Mouse (Mus musculus) frontal cortex, postnatal 14 days (tissue): ENCODE measurements at regions not wholly inside any gene's neighbourhood (a gene's known extent, or its start where the extent isn't known, plus 50 kb on each side); places are given as distances from the start of the nearest gene placed in this dataset.

Source experiments
- DNase-seq, 2 experiments: peaks; one replicate each; pipeline ENCODE4 v3.0.0; 2022; ENCODE audit warnings: low spot score in 2 of 2

DNA sequence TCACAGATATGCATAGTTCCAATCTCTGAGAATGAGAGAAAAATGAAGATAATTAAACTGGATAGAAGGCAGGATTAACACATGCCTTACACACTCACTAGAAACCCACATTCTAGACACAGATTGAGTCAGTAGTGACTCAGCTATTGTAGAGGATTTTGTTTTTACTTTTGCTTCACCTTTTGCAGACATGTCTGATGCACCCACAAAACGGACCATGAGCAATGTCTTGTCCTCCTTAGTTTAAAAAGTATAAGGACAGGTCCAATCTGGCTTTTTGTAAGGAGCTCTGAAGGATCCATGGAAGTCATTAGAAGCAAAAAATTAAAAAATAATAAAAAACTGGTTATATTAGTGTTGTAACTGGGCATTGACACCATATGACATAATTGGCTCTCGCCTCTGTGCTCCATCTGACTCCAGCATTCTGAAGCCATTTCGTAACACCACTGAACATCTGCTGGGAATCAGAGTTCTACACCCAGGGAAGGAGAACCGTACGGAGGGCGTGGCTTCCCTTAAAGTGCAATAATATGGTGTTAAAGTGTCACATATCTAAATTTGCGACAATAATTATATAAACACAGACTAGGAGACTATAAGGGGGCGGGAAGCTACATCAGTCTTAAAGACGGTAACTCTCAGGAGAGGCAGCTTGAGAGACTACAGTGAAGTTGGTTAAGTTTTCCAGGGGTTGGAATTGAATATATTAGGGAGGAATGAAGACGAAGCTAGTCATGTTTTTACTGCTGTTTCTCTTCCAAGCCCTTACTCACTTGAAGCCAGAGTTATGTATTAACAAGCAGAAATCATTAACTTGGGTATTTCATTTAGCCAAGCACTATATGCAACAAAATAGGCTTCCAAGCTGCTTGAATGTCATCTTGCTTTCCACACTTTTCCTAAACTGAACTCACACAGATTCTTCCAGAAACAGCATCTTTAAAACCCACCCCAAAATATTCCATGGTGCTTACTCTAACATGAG lies 558.0 kb downstream of the Ebf1 start:
- DNase-seq: no peak

DNA sequence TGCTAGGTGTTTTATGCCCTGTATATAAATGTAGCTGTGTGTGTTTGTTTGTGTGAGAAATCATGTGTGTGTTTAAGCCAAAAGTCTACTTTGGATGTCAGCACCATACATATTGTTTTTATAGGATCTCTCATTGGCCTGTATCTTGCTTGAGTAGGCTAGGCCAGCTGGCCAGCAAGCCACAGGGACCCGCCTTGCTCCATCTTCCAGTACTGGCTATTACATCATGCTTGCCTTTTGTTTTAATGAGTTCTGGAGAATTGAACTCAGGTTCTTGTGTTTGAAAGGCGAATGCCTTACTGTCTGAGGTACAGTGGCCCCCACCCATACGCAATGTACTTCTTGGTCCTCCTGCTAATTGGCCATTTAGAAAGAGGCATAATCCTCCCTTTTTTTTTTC lies 559.9 kb downstream of the Ebf1 start:
- DNase-seq: no peak

DNA sequence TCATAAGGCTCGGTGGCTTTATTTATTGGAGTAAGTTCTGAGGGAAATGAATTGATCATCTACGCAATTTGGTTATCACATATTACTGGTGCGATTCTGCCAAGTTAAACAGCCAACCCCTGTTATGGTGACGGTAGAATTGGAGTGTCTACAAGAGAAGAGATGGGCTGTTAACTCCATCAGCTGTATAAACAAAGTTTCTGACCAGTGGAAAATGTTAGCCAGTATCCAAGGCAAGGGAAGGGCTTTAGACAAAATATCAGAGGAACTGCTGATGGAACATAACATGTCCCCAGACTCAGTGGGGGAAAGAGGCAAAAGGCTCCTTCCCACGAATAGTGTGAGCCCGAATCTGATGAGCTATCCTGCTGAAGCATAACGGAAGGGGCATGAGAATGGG lies 560.9 kb downstream of the Ebf1 start:
- DNase-seq: no peak

DNA sequence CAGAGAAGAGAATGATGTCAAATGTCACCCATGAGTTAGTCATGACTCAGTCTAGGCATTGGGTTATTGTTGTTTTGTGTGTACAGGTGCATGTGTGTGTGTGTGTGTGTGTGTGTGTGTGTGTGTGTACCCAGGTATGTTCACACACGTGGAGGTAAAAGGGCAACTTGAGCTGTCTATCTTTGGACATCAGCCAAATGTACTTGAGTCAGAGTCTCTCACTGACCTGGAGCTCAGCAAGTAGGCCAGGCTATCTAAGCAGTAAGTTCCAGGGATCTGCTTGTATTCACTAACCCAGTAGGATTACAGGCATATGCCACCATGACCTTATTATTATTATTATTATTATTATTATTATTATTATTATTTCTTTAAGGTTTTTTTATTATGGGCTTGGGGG lies 561.9 kb downstream of the Ebf1 start:
- DNase-seq: no peak

DNA sequence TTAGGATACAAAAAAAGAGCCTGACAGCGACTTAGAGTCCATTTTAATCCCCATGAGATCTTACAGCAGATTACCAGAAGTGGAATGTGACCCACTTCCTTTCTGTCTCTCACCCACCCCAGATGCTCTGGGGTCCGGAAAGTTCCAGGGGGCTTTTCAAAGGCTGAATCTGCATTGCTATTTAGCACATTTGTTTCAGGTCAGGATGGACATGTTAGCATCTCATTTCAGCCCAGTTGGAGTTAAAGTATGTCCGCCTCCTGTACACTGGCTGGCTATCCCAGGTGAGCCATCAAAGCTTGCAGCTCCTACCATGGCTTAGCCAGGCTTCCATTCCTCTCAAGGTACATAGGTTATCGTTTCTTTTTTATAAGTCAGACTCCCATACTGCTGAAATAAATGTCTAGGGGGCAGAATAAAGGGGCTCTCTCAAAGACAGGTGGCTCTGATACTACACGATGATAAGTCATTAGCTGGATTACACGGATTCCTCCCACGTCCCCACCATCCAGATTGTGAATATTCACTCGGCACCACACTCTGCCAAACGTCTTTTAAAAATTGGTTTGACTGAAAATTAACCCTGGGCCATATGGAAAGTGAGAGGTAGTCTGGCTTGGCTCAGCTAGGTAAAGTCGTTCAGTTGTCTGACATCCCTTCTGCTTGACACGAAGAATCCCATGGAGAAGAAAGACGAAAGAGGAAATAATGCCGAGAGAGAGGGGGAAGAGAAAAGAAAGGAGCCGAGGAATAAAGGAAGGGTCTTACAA lies 573.7 kb downstream of the Ebf1 start:
- DNase-seq: no peak

DNA sequence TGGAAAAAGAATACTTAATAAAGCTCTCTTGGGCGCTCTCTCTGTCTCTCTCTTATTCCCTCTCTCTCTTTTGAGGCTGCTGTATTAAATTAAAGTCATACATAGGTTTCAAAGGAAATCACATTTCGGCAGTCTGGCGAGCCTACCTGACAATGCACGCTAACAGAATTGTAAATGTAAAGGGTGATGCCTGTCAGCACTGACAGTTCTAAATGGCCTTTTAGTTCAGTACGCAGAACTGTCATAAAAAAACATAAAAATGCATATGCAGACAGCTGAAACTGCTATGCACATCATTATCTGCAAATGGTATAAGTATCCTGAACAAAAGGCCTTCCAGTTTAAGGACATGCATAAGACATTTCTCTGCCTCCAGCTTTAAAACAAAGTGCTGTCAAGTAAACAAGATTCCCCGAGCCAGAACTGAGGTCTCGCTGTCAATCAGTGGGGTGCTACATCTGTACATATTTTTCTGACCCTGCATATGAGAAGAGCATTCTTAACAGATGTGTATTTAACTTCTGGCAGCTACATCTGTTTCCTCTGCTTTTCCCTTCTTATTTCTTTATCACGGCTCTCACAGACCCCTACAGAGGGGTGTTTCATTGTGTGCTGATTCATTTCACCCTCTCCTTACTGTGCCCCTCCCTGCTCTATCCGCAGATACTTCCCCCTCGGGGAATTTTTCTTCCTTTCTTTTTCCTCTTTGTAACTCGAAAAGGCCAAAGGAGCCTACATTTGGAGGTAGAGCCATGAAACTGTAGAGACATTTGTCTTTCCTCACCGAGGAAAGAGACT lies 574.5 kb downstream of the Ebf1 start:
- no peak for DNase-seq

DNA sequence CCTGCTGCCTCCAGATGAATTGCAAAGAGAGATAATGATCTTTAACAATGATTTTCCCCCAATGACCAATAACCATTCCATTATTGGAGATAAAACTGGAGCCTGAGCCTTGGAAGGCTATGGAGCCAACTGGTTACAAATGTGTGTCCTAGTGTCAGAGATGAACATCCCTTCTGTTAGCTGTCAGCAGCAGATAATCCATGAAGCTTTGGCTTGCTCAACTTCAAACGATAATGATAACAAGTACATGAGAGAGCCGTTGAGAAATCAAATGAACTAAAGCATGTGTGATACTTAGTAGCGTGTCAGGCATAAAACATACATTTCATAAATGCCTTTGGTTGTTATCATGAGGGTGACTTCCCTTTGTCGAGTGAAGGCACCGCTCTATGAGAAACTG lies 576.2 kb downstream of the Ebf1 start:
- no peak for DNase-seq

DNA sequence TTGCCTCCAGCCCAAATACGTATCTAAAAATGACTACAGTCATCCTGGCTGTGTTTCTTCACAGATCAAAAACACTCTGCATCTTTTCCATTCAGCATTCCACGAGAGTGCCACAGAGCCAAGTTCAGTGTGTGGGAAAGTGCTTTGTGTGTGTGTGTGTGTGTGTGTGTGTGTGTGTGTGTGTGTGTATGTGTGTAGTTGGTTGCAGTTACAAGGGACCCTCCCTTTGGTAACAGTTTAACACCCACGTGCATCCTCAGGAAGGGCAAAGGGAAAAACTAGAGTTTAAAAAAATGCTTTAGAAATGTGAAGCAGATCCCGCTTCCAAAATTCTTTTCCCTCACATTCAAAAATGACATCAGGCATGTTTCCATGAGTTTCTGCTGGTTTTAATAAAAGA lies 582.4 kb downstream of the Ebf1 start:
- DNase-seq: no peak

DNA sequence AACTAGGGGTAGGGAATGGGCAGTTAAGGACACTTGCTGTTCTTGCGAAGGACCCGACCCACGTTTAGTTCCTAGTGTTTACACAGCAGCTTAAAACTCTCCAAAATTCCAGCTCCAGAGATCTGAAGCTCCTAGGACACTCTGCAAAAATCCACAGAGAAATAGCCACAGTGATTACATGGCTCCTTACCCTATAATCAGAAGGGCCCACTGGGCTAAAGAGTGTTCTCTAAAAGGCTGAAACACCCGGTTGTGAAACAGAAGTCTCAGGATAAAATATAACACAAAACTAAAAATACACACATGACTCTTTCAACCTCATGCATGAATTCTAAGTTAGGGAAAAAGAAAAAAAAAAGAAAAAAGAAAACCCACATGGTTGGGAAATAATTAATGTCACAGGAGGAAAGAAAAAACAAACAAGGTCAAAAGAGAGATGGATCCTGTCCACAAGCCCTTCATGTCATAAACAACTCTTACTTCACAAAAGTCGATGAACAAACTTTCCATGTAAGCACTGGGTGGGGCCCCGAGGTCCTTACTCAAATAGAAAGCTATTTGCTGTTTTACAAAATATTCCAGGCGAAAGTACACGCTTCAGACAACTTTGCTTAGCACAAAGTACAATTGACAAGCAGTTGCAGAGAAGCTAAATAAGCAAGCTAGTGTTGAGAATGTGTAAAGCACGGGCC lies 583.7 kb downstream of the Ebf1 start:
- no peak for DNase-seq

DNA sequence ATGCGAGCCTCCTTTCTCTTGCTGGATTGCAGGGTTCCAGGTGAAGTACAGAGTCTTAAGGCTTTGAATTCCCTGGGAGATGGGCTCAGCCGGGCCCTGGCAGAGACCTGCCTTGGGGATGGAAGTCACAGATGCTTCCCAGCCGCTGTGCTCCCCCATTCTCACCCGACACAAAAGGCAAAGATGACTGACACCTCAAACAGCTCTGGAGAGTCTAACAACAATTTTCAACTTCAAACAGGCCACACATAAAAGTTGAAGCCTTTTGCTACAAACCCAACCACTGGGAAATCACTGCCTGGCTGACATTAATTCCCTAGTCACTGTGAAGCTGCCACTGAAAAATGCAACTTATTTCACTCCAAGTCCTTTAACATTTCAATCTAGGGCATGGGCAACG lies 586.3 kb downstream of the Ebf1 start:
- no peak for DNase-seq

DNA sequence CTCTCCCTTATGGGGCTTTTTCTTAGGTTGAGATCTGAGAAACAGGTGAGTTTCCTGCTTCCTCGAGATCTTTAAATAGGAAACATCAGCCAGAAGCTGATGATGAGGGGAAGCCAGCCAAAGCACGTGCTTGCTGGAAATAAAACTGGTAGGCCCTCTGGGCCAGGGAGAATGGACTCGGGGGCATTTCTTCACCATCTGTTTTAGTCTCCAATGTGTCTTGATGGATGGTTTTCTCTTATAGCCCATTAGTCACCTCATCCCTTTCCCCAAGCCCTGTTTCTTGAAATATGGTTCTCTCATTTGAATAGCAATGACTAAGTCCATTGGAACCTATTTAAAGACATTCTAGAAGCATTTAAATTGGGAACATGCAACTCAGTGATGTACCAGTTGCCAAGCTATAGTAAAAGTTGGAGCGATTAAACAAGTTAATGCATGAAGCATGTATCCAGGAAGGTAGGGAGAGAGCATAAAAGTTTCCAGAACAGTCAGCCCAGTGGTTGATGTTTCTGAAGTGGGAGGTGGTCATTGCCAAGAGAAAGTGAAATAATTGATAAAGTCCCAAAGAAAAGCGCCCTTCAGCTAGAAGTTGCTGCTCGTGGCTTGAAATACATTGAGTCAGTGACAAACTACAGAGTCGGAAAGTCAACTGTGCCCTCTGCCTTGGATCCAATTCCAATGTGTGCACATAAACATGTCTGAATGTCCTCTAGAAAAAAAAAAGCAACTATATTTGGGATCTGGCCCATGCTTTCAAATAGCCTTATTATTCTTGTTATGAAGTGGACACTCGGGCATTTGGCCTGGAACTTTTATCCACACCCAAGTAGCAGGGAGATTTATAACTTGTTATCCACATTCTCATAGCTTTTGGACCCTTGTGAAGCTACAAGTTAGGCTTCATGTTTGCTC lies 589.8 kb downstream of the Ebf1 start:
- DNase-seq: no peak

DNA sequence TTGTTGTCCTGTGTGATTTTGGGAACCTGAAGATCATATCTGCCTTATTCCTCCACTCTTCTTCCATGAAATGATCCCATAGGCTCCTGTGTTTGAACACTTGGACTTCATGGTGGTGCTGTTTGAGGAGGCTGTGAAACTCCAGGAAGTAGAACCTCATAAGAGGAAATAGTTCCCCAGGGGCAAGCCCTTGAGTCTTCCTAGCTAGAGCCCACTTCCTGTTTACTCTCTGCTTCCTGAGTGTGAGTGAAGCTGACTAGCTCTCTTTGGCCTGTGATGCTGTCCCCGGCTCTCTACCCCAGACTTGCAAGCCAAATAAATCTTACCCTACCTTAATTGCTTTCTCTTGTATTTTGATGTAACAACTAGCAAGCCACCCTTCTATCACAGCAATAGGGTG lies 597.0 kb downstream of the Ebf1 start:
- DNase-seq: no peak

DNA sequence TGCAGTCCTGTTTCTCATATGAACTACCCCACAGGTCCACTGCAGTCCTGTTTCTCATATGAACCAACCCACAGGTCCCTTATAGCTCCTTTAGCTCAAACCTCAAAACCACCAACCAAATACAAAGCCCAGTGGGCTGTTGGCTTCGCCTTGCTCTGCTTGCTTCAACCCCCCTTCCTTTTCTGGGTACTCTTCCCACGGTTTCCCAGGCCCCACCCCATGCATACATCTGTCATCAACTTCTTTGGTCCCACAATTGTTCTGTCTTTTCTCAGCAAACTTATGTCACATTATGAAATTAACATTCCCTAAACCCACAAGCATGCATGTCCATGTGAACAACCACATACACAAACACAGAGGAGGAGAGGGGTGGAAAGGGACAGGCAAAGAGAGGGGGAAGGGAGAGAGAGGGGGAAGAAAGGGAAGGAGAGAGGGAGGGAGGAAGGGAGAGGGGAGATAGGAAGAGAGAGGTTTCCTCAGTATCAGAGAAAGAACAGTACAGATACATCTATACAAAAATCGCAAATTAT lies 599.9 kb downstream of the Ebf1 start:
- no peak for DNase-seq

DNA sequence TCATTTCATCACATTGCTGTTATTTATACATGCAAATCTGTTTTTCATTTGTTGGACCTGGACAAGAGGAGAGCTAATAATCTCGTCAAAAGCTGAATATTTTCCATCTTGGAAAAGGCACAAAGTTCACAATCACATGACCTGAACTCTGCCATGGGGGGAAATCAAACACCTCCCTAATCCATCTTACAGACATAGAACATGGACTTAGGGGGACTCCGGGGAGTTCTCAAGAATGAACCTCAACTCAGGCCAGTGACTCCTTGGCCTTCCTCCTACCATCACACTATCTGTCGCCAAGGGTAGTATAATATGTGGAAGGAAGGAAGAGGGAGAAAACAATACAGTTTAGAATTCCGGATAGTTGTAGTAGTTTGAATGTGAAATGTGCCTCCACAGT lies 602.1 kb downstream of the Ebf1 start:
- no peak for DNase-seq

DNA sequence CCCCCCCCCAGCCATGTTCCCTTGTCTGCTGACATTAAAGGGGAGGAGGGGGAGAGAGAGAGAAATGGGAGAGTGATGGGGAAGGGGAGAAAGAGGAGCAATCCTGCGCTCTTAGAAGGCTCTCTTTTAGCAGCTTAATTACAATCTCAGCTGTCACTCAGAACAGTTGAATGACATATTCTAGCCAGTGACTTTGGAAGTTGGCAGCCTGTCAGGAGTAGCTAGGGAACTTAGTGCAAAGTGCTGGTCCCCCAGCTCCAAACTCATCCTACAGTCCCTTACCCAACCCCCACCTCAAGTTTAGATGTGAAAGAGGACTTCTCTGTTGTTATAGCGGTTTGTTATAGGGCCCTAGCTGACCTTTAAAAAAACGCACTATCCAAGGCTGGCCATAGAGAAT lies 604.9 kb downstream of the Ebf1 start:
- DNase-seq: no peak

DNA sequence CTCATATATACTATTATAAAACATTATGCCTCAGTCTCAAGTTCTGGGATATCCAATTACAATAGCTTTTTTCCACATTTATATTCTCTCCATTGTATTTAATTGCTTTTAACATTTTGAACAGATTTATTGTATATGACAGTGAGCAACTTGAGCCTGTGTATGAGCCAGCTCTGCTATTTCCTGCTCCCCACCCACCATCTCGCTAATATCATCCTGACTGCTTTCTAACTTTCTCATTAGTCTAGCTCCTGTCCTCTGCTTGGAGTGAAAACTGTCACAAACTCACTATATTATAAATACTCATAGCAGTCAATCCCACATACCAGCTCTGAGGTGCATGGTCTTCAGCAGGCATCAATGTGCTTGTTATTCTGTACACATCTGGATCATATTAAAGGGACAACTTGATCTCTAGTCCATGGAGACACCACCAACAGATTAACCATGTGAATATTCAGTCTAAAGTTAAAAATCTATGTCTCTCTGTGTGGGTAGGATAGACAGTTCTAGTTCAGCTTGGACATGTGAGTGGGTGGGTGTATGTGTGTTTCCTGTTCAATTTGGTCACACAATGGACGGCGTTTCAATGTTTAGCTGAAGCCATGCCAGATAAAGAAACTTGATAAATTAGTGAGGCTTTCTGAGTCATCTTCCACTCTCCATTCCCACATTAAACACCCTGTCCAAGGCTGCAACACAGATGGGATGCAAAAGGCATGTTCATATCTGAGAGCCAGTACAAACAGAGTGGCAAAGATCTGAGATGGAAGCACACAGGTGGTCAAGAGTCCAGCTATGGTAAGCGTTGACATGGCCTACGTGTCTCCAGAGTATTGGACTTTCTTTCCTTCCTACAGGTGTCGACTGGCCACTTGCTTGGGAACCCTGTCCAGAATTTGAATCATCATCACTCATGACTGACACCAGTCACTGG lies 616.1 kb upstream of the Clint1 start:
- DNase-seq: no peak

DNA sequence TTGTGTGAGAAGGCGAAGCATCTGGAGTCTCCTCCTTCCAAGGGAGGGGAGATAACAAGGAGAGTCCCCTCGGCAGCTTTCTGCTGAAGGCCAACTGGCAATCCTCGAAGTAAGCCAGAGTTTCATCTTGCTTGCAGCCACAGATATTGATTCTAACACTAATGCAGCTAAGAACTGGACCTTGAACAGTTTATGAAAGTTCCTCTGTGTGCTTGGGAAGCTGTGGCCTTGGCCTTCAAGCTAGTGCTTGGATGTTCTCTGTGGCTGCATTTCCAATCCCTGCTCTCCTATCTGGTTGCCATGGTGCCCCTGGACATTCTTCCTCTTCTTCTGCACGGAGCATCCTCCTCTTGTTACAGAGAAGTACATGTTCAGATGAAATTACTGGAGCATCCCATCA lies 614.8 kb upstream of the Clint1 start:
- DNase-seq: no peak

DNA sequence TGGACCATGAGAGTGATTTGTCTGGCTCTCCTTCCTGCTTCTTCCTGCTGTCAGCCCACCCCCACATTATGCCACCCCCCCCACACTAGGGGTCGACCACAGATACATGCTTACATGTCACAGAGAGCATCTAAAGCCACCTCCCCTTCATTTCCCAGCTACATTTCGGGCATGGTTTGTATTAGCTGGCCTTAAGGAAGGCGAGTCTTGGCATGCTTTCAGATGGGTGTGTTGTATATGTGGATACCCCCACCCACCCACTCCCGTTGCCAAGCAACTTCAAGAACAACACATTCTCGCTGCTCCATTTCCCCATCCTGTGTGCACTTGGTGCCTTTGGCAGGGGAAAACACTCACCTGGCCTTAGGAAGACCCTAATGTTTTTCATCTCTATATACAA lies 612.8 kb upstream of the Clint1 start:
- no peak for DNase-seq

DNA sequence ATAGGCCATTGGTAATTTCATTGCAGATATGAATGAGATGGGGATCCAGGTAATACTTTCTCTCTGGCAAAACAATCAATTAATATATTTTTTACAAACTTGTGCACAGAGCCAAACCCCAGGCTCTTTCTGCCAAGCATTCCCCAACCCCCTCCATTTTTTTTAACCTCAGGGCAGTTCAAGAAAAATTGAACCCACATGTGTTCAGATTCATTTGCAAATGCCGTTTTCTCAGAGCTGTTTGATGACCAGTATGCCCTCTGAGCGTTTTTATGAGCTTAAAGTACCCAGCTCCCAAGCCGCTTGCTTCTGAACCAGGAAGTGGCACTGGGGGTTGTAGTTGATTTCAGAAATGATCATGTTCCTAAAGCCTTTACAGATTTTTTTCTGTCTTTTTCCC lies 611.4 kb upstream of the Clint1 start:
- no peak for DNase-seq
